Mouse (Mus musculus) c-Kit-positive CD71-negative TER-119-negative erythroid progenitor cells, embryonic 14.5 days (primary cell): ENCODE results near the gene Rab25.
"Not testable (repeated sequence)": the region's sequence is repeated elsewhere in the genome, so short reads cannot be mapped to it uniquely, and the experiment has no call there.

ENCODE experiments used
- DNase-seq: peaks from one replicate; pipeline ENCODE4 v3.0.0-alpha.2; 2013; ENCODE audit warnings: low read depth

Gene Rab25

GRCm38 (mm10) chr3:88548180-88548917 is at the start of gene Rab25:
Gene Rab25, minus strand, starts transcription at chr3:88548300.
- no peak for DNase-seq

- not testable (repeated sequence) for DNase-seq
These were observed 48.4 kb upstream of the Rab25 start for GRCm38 (mm10) chr3:88596547-88596946.

GRCm38 (mm10) chr3:88593893-88594580 is 45.9 kb upstream of the Rab25 start:
- no peak for DNase-seq

GRCm38 (mm10) chr3:88592942-88593576 is 45.0 kb upstream of the Rab25 start:
- DNase-seq: no peak

- DNase-seq: peak; percentile 91
These were observed 44.0 kb upstream of the Rab25 start for GRCm38 (mm10) chr3:88591950-88592731.

- no peak for DNase-seq
These were observed 42.9 kb upstream of the Rab25 start for GRCm38 (mm10) chr3:88591044-88591443.

- DNase-seq: no peak
These were observed 42.1 kb upstream of the Rab25 start for GRCm38 (mm10) chr3:88590246-88590645.

GRCm38 (mm10) chr3:88586640-88587039 is 38.5 kb upstream of the Rab25 start:
- DNase-seq: no peak

GRCm38 (mm10) chr3:88585769-88586168 is 37.7 kb upstream of the Rab25 start:
- no peak for DNase-seq

DNA sequence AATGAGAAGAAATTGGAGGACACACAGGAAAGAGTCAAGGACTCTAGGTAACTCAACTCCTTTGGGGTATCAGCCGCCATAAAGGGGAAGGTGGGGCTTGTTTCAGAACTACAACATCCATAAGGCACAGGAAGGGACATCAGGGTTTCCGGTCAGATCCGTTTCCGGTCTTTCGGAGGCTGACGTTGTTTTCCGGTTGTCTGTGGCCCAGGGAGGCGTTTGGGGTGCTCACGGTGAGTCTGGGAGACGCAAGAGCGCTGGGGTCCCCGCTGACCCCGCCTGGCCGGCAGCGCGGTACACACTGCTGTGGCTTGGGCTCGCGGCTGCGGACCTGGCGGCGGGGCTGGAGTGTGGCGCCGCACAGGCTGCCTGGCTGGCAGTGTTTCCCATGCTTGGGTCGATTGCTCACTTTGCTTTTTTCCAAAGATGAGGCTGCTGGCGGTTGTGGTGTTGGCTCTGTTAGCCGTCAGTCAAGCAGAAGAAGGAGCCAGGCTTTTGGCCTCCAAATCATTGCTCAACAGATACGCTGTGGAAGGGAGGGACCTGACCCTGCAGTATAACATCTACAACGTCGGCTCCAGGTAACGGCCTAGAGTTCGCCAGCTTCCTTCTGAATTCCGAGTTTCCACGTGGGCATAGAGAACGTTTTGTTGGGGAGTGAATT is 31.5 kb upstream of the Rab25 start:
- DNase-seq: peak; percentile 76

- DNase-seq: no peak
These were observed 30.7 kb upstream of the Rab25 start for GRCm38 (mm10) chr3:88578498-88579424.

DNA sequence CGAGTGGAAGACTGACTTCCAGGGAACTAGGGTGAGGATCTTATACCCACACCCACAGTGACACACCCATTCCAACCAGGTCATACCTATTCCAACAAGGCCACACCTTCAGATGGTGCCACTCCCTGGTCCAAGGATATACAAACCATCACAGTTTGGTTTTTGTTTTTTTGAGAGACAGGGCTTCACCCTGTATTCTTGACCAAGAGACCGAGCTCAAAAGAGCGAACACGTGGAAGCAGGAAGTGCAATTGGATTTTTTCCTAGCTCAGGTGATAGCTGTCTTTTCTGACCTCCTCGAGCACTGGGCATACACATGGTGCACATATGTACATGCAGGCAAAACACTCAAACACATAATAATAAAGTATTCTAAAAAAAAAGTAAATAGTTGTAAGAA is 29.7 kb upstream of the Rab25 start:
- not testable (repeated sequence) for DNase-seq

GRCm38 (mm10) chr3:88575540-88575939 is 27.4 kb upstream of the Rab25 start, which contains the start of gene Ssr2:
Gene Ssr2, plus strand, starts transcription at chr3:88575876.
- no peak for DNase-seq

DNA sequence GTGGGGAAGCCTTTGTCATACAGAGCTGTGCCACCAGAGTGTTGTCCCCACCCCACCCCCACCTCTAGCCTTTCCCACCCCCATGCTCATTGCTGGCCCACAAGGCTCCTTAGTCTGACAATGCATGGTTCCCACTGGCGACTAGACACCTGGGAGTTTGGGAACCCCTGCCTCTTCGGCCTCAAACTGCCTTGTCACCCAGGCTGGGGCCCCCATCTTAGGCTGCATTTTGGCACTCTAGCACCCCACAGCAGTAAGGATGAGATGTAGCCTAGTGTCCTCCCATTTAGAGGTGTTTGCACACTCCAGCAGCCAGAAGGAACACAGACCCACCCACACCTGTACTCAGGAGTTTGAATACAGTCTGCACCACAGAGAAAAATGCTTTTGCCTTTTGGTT is 25.7 kb upstream of the Rab25 start:
- no peak for DNase-seq

DNA sequence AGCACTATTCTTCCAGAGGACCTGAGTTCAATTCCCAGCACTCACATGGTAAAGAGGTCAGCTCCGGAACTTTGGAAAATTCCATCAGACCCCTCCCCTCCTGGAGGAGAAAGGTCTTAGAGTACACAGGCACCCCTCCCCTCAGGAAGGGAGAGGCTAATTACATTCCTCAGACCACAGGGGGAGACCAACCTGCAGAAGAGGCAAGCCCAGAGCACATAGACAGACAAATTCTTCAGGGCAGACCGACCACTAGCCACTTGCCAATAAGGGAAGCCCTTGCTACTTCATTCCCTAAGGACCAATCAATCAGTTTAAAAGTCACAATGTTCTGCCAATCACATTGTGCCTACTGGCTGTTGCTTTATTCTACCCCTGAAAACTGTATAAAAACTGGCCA is 24.7 kb upstream of the Rab25 start:
- DNase-seq: no peak

- DNase-seq: no peak
These were observed 23.8 kb upstream of the Rab25 start for GRCm38 (mm10) chr3:88571856-88572255.

- DNase-seq: no peak
These were observed 22.2 kb upstream of the Rab25 start for GRCm38 (mm10) chr3:88570341-88570740.

- no peak for DNase-seq
These were observed 21.6 kb upstream of the Rab25 start for GRCm38 (mm10) chr3:88569694-88570093.

DNA sequence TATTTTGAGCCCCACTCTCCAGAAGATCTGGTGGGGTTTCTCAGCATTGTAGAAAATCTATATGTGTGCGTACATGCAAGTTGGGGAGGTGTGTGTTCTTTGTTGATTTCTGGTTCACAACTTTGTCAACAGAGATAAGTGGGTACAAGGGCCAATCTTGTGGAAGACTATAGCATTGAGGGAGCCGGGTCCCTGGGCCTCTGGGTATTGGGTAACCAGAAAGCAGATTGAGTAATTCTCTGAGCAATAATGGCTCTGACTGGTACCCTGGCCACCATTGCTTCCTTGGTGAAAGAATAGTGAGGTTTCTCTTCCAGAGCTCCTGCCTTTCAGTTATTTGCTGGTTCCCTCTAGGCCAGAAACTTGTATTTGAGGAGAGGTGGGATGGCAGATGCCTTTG is 21.0 kb upstream of the Rab25 start:
- DNase-seq: no peak

- DNase-seq: no peak
These were observed 20.5 kb upstream of the Rab25 start for GRCm38 (mm10) chr3:88568615-88569014.

GRCm38 (mm10) chr3:88567892-88568291 is 19.8 kb upstream of the Rab25 start:
- no peak for DNase-seq
